Mouse (Mus musculus): ENCODE data around the gene Cmtm3. TPM values are rescaled to one million over a fixed set of nuclear protein-coding genes. Genes with fewer than 3 reads are reported as not detected.

Gene Cmtm3
- 10 to 100 TPM; 29.6 to 41.0 TPM for total RNA-seq (2023)

DNA sequence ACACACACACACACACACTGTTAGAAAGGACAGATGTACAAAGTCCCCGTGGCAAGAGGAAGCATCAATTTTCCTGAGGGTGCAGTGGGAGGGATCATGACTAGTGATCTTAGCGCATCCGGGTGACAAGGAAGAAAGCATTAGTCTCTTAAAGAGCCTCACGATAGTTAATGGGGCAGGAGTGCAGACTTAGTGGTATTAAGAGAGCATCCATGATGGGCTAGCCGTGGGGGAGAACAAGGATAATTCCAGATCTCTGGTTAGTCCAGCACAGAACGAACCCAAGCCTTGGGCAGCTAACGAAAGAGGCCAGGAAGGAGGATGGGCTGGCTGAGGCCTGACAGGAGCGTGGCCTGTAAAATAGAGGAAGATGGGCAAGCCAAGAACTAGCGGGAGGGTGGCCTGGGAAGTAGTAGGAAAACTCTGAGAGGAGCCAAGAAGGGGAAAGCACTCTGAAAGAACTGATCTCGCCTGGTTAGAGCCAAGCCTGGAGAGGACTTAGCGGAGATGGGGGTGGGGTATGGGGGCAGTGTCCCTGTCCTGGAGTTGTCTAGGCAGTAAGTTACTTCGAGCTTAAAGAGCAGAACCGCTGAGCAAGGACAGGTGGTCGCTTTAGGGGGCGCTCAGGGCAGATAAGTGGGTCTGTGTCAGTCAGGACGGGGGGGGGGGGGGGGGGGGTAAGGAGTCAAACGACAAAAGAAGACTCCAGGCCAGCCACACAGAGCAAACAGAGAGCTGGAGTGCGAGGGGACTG, at the start of gene Cmtm3:
TSS of gene Cmtm3 (plus strand) at position 182 of the 754 bp plus-strand sequence.

GRCm38 (mm10) chr8:104293081-104293480, 46.1 kb upstream of the Cmtm3 start, which contains the start of gene Cmtm2a:
Cmtm2a (minus strand) TSS chr8:104293181.

DNA sequence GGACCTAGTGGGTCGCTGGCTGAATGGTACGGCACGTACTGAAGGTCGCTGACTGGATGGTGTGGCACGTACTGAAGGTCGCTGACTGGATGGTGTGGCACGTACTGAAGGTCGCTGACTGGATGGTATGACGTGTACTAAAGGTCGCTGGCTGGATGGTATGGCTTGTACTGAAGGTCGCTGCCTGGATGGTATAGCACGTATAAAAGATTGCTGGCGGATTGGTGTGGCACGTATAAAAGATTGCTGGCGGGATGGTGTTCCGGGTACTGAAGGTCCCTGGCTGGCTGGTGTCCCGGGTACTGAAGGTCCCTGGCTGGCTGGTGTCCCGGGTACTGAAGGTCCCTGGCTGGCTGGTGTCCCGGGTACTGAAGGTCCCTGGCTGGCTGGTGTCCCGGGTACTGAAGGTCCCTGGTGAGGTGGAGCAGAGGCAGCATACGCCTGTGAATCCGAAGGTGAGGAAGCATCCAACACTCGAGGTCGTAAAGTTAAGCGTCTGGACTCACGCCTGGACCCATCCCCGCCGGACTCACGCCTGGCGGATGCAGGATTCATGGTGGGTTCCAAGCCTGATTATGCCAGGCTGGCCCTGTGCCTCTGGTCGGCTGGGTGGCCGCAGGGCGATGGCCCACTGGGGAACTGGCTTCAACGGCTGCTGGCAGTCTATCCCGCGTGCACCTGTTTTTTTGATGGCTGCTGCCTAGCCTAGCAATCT, 29.6 kb upstream of the Cmtm3 start, which contains the start of the genes Gm45711 and Cmtm1:
TSS of gene Gm45711 (minus strand) at position 641 of the 715 bp plus-strand sequence.
TSS of gene Cmtm1 (minus strand) at position 705 of the 715 bp plus-strand sequence.

DNA sequence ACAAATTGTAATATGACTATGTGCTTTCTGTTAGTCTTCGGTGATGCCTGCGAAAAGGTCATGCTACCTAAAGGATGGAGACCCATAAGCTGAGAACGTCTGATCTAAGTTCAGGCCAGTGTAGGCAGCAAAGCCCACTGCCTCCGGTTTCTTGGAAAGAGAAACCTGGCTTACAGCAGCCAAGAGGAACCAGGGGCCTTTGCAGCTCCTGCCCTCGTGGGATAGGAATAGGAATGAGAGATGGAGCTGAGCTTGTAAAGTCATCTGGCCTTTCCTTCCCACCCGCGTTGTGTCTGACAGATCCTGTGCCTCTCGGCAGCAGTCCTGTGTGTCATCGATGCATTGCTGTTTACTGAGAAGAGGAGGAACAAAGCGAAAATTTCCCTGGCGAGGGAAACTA, 17.9 kb upstream of the Cmtm3 start, which contains the start of gene Gm11020:
TSS of gene Gm11020 (plus strand) at position 301 of the 400 bp plus-strand sequence.

GRCm38 (mm10) chr8:104321930-104322329, 17.3 kb upstream of the Cmtm3 start, which contains the start of gene Cmtm2b:
Cmtm2b (plus strand) TSS chr8:104322230.

GRCm38 (mm10) chr8:104395703-104396357, 56.6 kb downstream of the Cmtm3 start, which contains the start of gene Cmtm4:
Cmtm4 (minus strand) TSS chr8:104395807.

Other genes with a start within 250 kb of the Cmtm3 start
- gene Cdh5, start 237.8 kb upstream of the Cmtm3 start, total RNA-seq (2023): 1 to 10 TPM in 1 of 2 experiments, under 1 TPM in 1; 0.42 to 1.0 TPM
- gene Bean1, start 169.0 kb upstream of the Cmtm3 start, total RNA-seq (2023): not detected
- gene Tk2, start 90.9 kb upstream of the Cmtm3 start, total RNA-seq (2023): 10 to 100 TPM; 53.9 to 56.1 TPM
- 100 to 1,000 TPM in 1 of 2 experiments, 10 to 100 TPM in 1; 99.2 to 105 TPM for gene Cklf, start 88.5 kb upstream of the Cmtm3 start, total RNA-seq (2023)
- gene Cmtm2a, start 46.2 kb upstream of the Cmtm3 start, total RNA-seq (2023): not detected
- gene Gm45711, start 29.3 kb upstream of the Cmtm3 start, total RNA-seq (2023): not detected
- gene Cmtm1, start 29.3 kb upstream of the Cmtm3 start, total RNA-seq (2023): not detected
- gene Gm11020, start 17.8 kb upstream of the Cmtm3 start, total RNA-seq (2023): not detected
- gene Cmtm2b, start 17.2 kb upstream of the Cmtm3 start, total RNA-seq (2023): not detected
- gene Cmtm4, start 56.4 kb downstream of the Cmtm3 start, total RNA-seq (2023): under 1 TPM; 0.49 to 0.86 TPM
- 10 to 100 TPM; 45.2 to 65.7 TPM for gene Dync1li2, start 103.6 kb downstream of the Cmtm3 start, total RNA-seq (2023)
- gene Terb1, start 170.5 kb downstream of the Cmtm3 start, total RNA-seq (2023): not detected
- gene Nae1, start 195.2 kb downstream of the Cmtm3 start, total RNA-seq (2023): 10 to 100 TPM; 11.6 to 13.2 TPM
- not detected for gene Car7, start 195.3 kb downstream of the Cmtm3 start, total RNA-seq (2023)